Mouse (Mus musculus): ENCODE measurements around the gene 1700049E17Rik2. TPM values are rescaled to one million over a fixed set of nuclear protein-coding genes. Genes with fewer than 3 reads are reported as not detected.
"Not testable (repeated sequence)": the region's sequence is repeated elsewhere in the genome, so short reads cannot be mapped to it uniquely, and the experiment has no call there.

1700049E17Rik2 gene
- not detected for total RNA-seq (2021)
- long read RNA-seq, experiment 1 = 0 reads
- long read RNA-seq, experiment 2 = 0 reads

DNA sequence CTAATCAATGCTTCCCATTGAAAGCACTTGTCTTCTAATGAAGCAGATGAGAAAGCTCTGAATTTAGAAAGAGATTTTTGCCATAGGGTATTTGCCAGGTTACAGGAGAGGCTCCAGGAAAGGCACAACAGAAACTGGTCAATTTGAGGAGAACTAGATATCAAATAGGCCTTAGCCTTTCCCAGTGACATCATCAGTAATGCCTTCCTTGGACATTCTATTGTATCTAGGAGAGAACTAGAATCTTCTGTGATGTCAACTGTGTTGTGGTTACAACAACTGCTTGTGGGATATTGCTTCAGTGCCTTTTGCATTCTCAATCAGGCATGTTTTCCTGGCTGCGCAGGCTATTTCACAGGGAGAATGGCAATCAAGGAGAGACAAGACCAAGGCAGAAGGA lies at the start of gene 1700049E17Rik2:
TSS of gene 1700049E17Rik2 (plus strand) at position 301 of the 400 bp plus-strand sequence.
- intact Hi-C loops (cut with DNase I); DNase-seq: not testable (repeated sequence)

GRCm38 (mm10) chr14:41524695-41525094 lies 48.3 kb upstream of the 1700049E17Rik2 start:
- DNase-seq; intact Hi-C loops (cut with DNase I): not testable (repeated sequence)

- intact Hi-C loops (cut with DNase I); DNase-seq: not testable (repeated sequence)
These were observed 17.5 kb upstream of the 1700049E17Rik2 start, which contains the start of gene Gm7970 for GRCm38 (mm10) chr14:41555483-41555882. Gm7970 (minus strand) TSS chr14:41555583.

DNA sequence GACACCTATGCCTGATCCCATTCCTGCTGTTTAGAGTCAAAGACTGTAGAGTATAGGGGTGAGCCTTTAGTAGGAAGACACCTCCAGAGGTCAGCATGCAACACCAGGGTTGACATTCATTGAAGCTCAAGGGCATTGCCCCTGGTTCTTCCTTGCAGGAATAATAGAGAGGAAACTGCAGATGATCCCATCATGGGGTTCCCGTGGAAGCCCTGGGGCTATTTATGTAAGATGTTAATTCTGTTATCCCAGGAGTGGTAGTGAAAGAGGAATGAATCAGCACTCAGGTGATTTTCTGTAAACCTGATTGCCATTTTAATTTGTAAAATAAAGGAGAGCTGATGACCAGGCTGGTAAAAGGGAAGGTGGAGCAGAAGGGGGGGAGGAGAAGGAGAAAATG lies 13.3 kb downstream of the 1700049E17Rik2 start:
- DNase-seq; intact Hi-C loops (cut with DNase I): not testable (repeated sequence)

DNA sequence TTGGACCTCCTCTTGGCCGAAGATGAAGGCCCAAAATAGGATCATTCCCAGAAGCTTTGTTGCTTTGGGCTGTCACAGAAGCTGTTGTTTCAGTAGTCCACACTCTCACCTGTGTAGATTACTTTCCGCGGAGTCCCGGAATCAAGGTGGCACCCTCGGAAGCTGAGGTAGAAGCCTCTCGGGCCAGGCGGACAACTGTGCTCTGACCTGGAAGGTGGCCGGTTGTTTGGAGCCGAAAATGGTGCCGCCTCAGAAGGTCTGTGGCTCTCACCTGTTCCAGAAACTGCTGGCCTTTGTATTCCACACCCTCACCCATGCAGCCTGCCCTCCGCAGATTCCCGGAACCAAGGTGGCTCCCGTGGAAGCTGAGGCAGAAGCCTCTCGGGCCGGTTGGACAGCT lies 27.9 kb downstream of the 1700049E17Rik2 start:
- DNase-seq; intact Hi-C loops (cut with DNase I): not testable (repeated sequence)

DNA sequence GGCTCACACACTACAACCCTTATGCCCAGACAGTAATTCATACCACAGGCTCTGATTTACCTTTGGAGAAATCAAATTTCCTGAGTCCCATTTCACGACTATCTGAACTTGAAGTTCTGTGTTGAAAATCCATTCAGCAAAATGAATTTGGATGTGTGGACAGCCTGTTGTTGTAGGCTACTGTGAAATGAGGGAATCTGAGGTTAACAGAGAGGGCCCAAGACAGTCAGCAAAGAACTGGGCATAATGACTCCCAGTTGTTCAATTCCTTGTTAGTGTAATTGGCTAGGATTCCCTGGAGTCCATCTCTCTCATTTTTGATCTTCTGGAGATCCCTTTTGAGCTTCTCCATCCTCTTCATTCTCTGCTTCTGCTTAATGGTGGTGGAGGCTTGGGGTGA lies 37.7 kb downstream of the 1700049E17Rik2 start:
- DNase-seq; intact Hi-C loops (cut with DNase I): not testable (repeated sequence)

DNA sequence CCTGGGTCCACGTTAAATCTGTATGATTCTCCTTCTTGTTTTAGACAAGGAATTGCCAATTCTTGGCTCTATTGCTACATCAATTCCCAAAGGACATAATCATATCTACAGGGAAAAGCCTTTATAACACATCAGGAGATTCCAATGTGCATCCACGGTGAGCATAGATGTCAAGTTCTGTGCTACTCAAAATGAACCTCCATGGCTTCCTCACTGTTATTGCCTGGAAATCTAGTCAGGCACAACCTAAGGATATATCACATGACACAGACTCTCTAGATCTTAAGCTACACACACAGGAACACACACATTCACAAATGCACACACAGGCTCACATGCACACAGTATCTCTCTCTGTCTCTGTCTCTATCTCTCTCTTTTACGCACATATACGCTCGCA lies 49.5 kb downstream of the 1700049E17Rik2 start:
- DNase-seq; intact Hi-C loops (cut with DNase I): not testable (repeated sequence)

- DNase-seq; intact Hi-C loops (cut with DNase I): not testable (repeated sequence)
These were observed 51.5 kb downstream of the 1700049E17Rik2 start, which contains the start of gene Gm3072 for GRCm38 (mm10) chr14:41624512-41624911. Gm3072 (minus strand) TSS chr14:41624612.

DNA sequence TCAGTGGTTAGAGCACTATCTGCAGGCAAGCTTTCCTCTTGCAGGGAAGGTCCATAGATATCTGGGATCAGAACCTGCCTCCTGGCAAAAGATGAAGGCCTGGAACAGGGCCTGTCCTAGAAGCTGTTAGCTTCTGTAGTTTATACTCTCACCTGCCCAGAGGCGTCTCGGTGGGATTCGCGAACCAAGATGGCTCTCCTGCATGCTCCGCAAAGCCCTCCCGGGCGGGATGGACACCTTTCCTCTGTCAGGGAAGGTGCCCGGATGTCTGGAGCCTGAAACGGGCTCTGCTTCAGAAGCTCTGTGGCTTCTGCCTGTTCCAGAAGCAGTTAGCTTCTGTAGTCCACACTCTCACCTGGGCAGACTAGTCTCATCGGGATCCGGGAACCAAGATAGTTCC lies 57.1 kb downstream of the 1700049E17Rik2 start:
- intact Hi-C loops (cut with DNase I); DNase-seq: not testable (repeated sequence)

Other genes starting within 250 kb of the 1700049E17Rik2 start
- gene Gm5798, start 224.6 kb upstream of the 1700049E17Rik2 start, total RNA-seq (2021) = not detected
- not detected for gene Gm7945, start 186.8 kb upstream of the 1700049E17Rik2 start, total RNA-seq (2021)
- gene Gm6482, start 164.9 kb upstream of the 1700049E17Rik2 start, total RNA-seq (2021) = not detected
- gene Gm7954, start 119.7 kb upstream of the 1700049E17Rik2 start, total RNA-seq (2021) = not detected
- not detected for gene Gm3486, start 83.7 kb upstream of the 1700049E17Rik2 start, total RNA-seq (2021)
- not detected for gene Gm7970, start 17.6 kb upstream of the 1700049E17Rik2 start, total RNA-seq (2021)
- gene Gm3072, start 51.4 kb downstream of the 1700049E17Rik2 start, total RNA-seq (2021) = not detected
- gene Gm3676, start 73.3 kb downstream of the 1700049E17Rik2 start, total RNA-seq (2021) = not detected
- not detected for gene Gm8068, start 128.7 kb downstream of the 1700049E17Rik2 start, total RNA-seq (2021)
- gene Gm7929, start 177.4 kb downstream of the 1700049E17Rik2 start, total RNA-seq (2021) = not detected
- gene Gm47189, start 199.2 kb downstream of the 1700049E17Rik2 start, total RNA-seq (2021) = not detected

Data from heart, postnatal 14 days (tissue).